In the genomic region with DNA sequence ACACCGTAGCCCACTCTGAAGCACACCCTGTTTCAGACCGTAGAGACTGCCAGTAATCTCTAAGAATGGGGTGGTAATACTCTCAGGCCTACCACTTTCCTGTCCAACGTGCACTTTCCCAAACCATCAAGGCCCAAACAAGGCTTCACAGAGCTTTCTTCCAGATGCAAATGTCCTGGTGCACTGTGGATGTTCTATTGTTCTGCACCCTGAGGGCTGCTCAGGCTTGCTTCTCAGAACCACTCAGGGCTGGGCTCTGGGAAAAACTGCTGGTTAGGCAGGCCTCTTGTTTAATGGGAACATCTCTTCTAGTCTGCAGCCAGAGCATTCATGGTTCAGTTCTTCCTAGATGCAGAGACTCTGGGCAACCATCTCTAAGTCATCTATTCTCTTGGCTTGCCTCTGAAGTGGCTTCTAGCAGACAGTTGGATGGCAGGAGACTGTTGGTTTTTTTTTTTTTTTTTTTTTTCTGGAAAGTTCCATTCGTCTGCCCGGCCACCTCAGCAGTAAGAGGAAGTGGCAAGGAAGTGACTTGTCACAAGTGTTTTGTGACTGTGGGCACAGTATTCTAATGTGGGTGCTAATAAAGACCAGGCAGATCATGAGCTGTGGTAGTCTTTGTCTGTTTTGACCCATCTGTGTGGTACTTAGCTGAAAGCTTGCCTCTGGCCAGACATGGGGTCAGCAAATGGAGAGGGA, we compare ENCODE assay signal across 21 mouse cellular contexts.
DNase-seq lines count a peak whose midpoint lies in the region; ATAC-seq and TF ChIP-seq lines count a peak whose summit lies in the region.
"Had no signal": no experiment of that assay in that cellular context is flagged by ENCODE, and none has a peak within 500 bp of the region (broad histone marks: within the 10 kb centered on the region; RNA-seq: fewer than 3 reads in every experiment).

No protein-coding gene starts in this region.

- no peaks in the 10 kb centered on the region for H3K27me3 ChIP-seq in intestine, embryonic 15.5 days (replicated peaks)
- H3K27me3 ChIP-seq in intestine, embryonic 16.5 days (replicated peaks; ENCODE audit: control insufficient read depth, insufficient read depth, low read length), result no peaks in the 10 kb centered on the region
- H3K27me3 ChIP-seq in CH12.LX (replicated peaks), result no peaks in the 10 kb centered on the region
- H3K27me3 ChIP-seq in limb, embryonic 10.5 days (ENCODE audit: low read depth, poor library complexity, severe bottlenecking), result no peaks in the 10 kb centered on the region
- H3K27me3 ChIP-seq: forebrain, embryonic 15.5 days; megakaryocyte, embryonic 14.5 days; stomach, embryonic 15.5 days had no signal

- H3K79me2 ChIP-seq in CH12.LX (replicated peaks; ENCODE audit: control insufficient read depth, extremely low read depth, insufficient read depth, poor library complexity, severe bottlenecking), result no peaks in the 10 kb centered on the region

- intact Hi-C loops in left cerebral cortex, postnatal 4 days (cut with DNase I), result no loop called here

- H3K27ac ChIP-seq in intestine, embryonic 15.5 days, result 0 out of 2 replicates have a peak overlapping the region, but pooled peaks have one; percentile 27
- no peak overlapping the region for H3K27ac ChIP-seq in intestine, embryonic 16.5 days (ENCODE audit: low read length)
- no peak overlapping the region for H3K27ac ChIP-seq in CH12.LX (ENCODE audit: insufficient read depth, low read depth)
- H3K27ac ChIP-seq in limb, embryonic 10.5 days, result peak overlapping the region; percentile 73
- H3K27ac ChIP-seq: forebrain, embryonic 15.5 days; hindbrain, embryonic 14.5 days; stomach, embryonic 15.5 days had no signal

- in situ Hi-C loops in CH12.LX (cut with MboI; ENCODE audit: low pct_ligation_motif_present, low pct_unique_long_range_greater_than_20kb, low sequenced_read_pairs), result no loop called here

- H3K36me3 ChIP-seq in intestine, embryonic 15.5 days, result no peaks in the 10 kb centered on the region
- H3K36me3 ChIP-seq in intestine, embryonic 16.5 days (ENCODE audit: control insufficient read depth, insufficient read depth, low read length), result no peaks in the 10 kb centered on the region
- H3K36me3 ChIP-seq in CH12.LX (replicated peaks in 1 of 2; ENCODE audit: control insufficient read depth in 1 of 2, insufficient read depth in 1 of 2, low read length in 1 of 2), result no peaks in the 10 kb centered on the region
- 0 out of 2 replicates have a peak, but pooled peaks cover 11% of the 10 kb centered on the region for H3K36me3 ChIP-seq in limb, embryonic 10.5 days
- H3K36me3 ChIP-seq: forebrain, embryonic 15.5 days; G1E; stomach, embryonic 15.5 days had no signal

- no peak for TF ChIP-seq CTCF in CH12.LX (conservative IDR thresholded peaks at IDR 0.05 in 1 of 2, IDR thresholded peaks at IDR 0.05 in 1 of 2; ENCODE audit: low read depth in 2 of 2, low read length in 2 of 2)

- TF ChIP-seq POLR2A in CH12.LX (IDR thresholded peaks at IDR 0.05; ENCODE audit: low read depth, low read length), result no peak

- TF ChIP-seq RAD21 in CH12.LX (IDR thresholded peaks at IDR 0.05; ENCODE audit: low read depth, low read length), result no peak

- no peaks in the 10 kb centered on the region for H3K9me3 ChIP-seq in intestine, embryonic 15.5 days
- no peaks in the 10 kb centered on the region for H3K9me3 ChIP-seq in intestine, embryonic 16.5 days (ENCODE audit: control insufficient read depth, low read length)
- no peaks in the 10 kb centered on the region for H3K9me3 ChIP-seq in CH12.LX (replicated peaks; ENCODE audit: low read length)
- no peaks in the 10 kb centered on the region for H3K9me3 ChIP-seq in limb, embryonic 10.5 days (replicated peaks)
- H3K9me3 ChIP-seq: forebrain, embryonic 15.5 days; megakaryocyte, embryonic 14.5 days; stomach, embryonic 15.5 days had no signal

- 90% methylated on average over 5 of the region's 5 CpGs for WGBS in intestine, embryonic 15.5 days
- 77% methylated on average over 5 of the region's 5 CpGs for WGBS in intestine, embryonic 16.5 days
- WGBS in limb, embryonic 10.5 days, result 78% methylated on average over 5 of the region's 5 CpGs

- dilution Hi-C loops in CH12.LX (cut with MboI; ENCODE audit: extremely low pct_ligation_motif_present, extremely low pct_unique_long_range_greater_than_20kb, low sequenced_read_pairs), result no loop called here

- ATAC-seq in intestine, embryonic 15.5 days, result no peak
- ATAC-seq in intestine, embryonic 16.5 days, result no peak
- ATAC-seq: forebrain, embryonic 15.5 days; intestine, postnatal 0 days; liver, postnatal 0 days had no signal

- TF ChIP-seq EP300 in CH12.LX (IDR thresholded peaks at IDR 0.05; ENCODE audit: low read length), result peak; percentile 13; the same call in 1 of the 2 replicates

- peaks cover 14% of the 10 kb centered on the region; the same call in 1 of the 2 replicates for H3K4me1 ChIP-seq in intestine, embryonic 15.5 days (replicated peaks)
- H3K4me1 ChIP-seq in intestine, embryonic 16.5 days (ENCODE audit: control insufficient read depth, insufficient read depth, low read length), result no peaks in the 10 kb centered on the region; the same call in 1 of the 2 replicates
- H3K4me1 ChIP-seq in CH12.LX (ENCODE audit: control insufficient read depth in 1 of 2, insufficient read depth in 2 of 2), result peaks cover 0 to 12% of the 10 kb centered on the region in 2 experiments; a peak in 2 of 4 replicates
- H3K4me1 ChIP-seq in limb, embryonic 10.5 days, result peaks cover 63% of the 10 kb centered on the region
- H3K4me1 ChIP-seq: forebrain, embryonic 15.5 days had no signal

- peak; percentile 29 for DNase-seq in CH12.LX (ENCODE audit: extremely low read depth)
- DNase-seq in ZHBTc4 (ENCODE audit: low read depth, low spot score), result peak; percentile 78
- no peak for DNase-seq in limb, embryonic 10.5 days (ENCODE audit: low spot score)
- DNase-seq in embryo, embryonic 11 days, result no peak
- no peak for DNase-seq in left cerebral cortex, postnatal 4 days
- DNase-seq: adrenal gland, postnatal 25 days; cerebellum, adult 18-20 months; gastrocnemius, postnatal 36 days; kidney, postnatal 36 days; layer of hippocampus, adult 9-11 months; liver; liver, postnatal 0 days; right cerebral cortex, postnatal 14 days had no signal

- H3K9ac ChIP-seq in intestine, embryonic 15.5 days, result no peak overlapping the region
- H3K9ac ChIP-seq in intestine, embryonic 16.5 days (ENCODE audit: low read depth, low read length), result no peak overlapping the region
- H3K9ac ChIP-seq in CH12.LX (ENCODE audit: insufficient read depth, low read depth), result no peak overlapping the region
- H3K9ac ChIP-seq: forebrain, embryonic 15.5 days; hindbrain, embryonic 14.5 days; liver, postnatal 0 days; stomach, embryonic 15.5 days had no signal

- H3K4me2 ChIP-seq in intestine, embryonic 15.5 days (replicated peaks), result no peak overlapping the region
- no peak overlapping the region for H3K4me2 ChIP-seq in intestine, embryonic 16.5 days (ENCODE audit: low read depth, low read length)
- H3K4me2 ChIP-seq in CH12.LX (ENCODE audit: insufficient read depth, low read depth, poor library complexity, severe bottlenecking), result no peak overlapping the region
- H3K4me2 ChIP-seq: forebrain, embryonic 15.5 days; hindbrain, embryonic 14.5 days; stomach, embryonic 15.5 days had no signal

- no peak overlapping the region for H3K4me3 ChIP-seq in intestine, embryonic 15.5 days (replicated peaks)
- H3K4me3 ChIP-seq in intestine, embryonic 16.5 days (ENCODE audit: low read length), result no peak overlapping the region
- no peak overlapping the region for H3K4me3 ChIP-seq in CH12.LX (replicated peaks in 1 of 3; ENCODE audit: low read depth in 2 of 3, low read length in 2 of 3, poor library complexity in 1 of 3)
- no peak overlapping the region for H3K4me3 ChIP-seq in limb, embryonic 10.5 days
- H3K4me3 ChIP-seq: forebrain, embryonic 15.5 days; megakaryocyte, embryonic 14.5 days; stomach, embryonic 15.5 days had no signal

TF ChIP-seq in CH12.LX, 34 proteins besides CTCF, POLR2A, EP300 and RAD21:
- TF ChIP-seq ZNF384 (IDR thresholded peaks at IDR 0.05; ENCODE audit: low read depth, low read length), result peak; percentile 78
- TF ChIP-seq RCOR1 (conservative IDR thresholded peaks at IDR 0.05; ENCODE audit: low read depth, low read length), result no peak

Comparison
In these comparisons a context has a peak if more than half of its experiments do, and no peak if none do; other contexts are left out.
1. H3K27ac ChIP-seq: peak in intestine, embryonic 15.5 days (single experiment) and limb, embryonic 10.5 days (single experiment); none in intestine, embryonic 16.5 days (single experiment) and CH12.LX (single experiment).
2. DNase-seq: peak in CH12.LX (single experiment) and ZHBTc4 (single experiment); none in limb, embryonic 10.5 days (single experiment), embryo, embryonic 11 days (single experiment) and left cerebral cortex, postnatal 4 days (single experiment).